Mouse (Mus musculus) embryonic facial prominence, embryonic 11.5 days (tissue): ENCODE results near the gene Gm45234. TPM values are rescaled to one million over a fixed set of nuclear protein-coding genes. Genes with fewer than 3 reads are reported as not detected.

Source experiments
- ATAC-seq: fragments of 200-750 bp; cut with Nextera tagmentation; replicated peaks from 2 replicates; pipeline ENCODE4 v1.8.0; 2017; ENCODE audit warnings: low read depth; ENCODE audit not compliant: insufficient number of reproducible peaks, low FRiP score, low TSS enrichment
- DNase-seq: peaks from one replicate; pipeline ENCODE4 v3.0.0-alpha.2; 2015; ENCODE audit warnings: low spot score
- H3K27ac ChIP-seq: fragments of 300-500 bp; sonication (generic); replicated peaks from 2 replicates; pipeline ENCODE4 v1.5.1; 2014; ENCODE audit warnings: mild to moderate bottlenecking, low read depth, low read length, control low read depth
- H3K27me3 ChIP-seq: fragments of 300-500 bp; sonication (generic); 2 replicates; pipeline ENCODE4 v1.6.1; 2014; ENCODE audit warnings: mild to moderate bottlenecking, low read length, moderate library complexity, mixed read lengths; ENCODE audit not compliant: control insufficient read depth, insufficient read depth
- H3K36me3 ChIP-seq: fragments of 300-500 bp; sonication (generic); replicated peaks from 2 replicates; pipeline ENCODE4 v1.6.1; 2014; ENCODE audit warnings: low read depth, mild to moderate bottlenecking, low read length, moderate library complexity, mixed read lengths; ENCODE audit not compliant: control insufficient read depth, insufficient read depth
- H3K4me1 ChIP-seq: fragments of 300-500 bp; sonication (generic); 2 replicates; pipeline ENCODE4 v1.6.1; 2014; ENCODE audit warnings: low read length, mixed read lengths; ENCODE audit not compliant: control insufficient read depth, insufficient read depth
- H3K4me2 ChIP-seq: fragments of 300-500 bp; sonication (generic); 2 replicates; pipeline ENCODE4 v1.6.1; 2014; ENCODE audit warnings: low read depth, mild to moderate bottlenecking, control low read depth, low read length, moderate library complexity
- H3K4me3 ChIP-seq: fragments of 300-500 bp; sonication (generic); 2 replicates; pipeline ENCODE4 v1.5.1; 2014; ENCODE audit warnings: low read depth, low read length, control low read depth
- H3K9ac ChIP-seq: fragments of 300-500 bp; sonication (generic); replicated peaks from 2 replicates; pipeline ENCODE4 v1.6.1; 2014; ENCODE audit warnings: mild to moderate bottlenecking, control low read depth, low read length
- H3K9me3 ChIP-seq: fragments of 300-500 bp; sonication (generic); replicated peaks from 2 replicates; pipeline ENCODE4 v1.6.1; 2016; ENCODE audit warnings: mild to moderate bottlenecking, low read length, inconsistent platforms, mixed read lengths; ENCODE audit not compliant: control insufficient read depth
- WGBS: fragments of 180-500 bp; shearing (Covaris S2); extraction: QIAGEN DNeasy Blood & Tissue Kit; methylation state at CpG from one replicate; pipeline ENCODE4 v1.1.7; 2014; 5-methylcytosine and 5-hydroxymethylcytosine counted together
- polyA plus RNA-seq: library from polyadenylated mRNA; unstranded; fragments of >200 nt; fragmentation: Nextera tagmentation; extraction: Ambion mirVana; gene quantifications from 2 replicates; pipeline ENCODE4 v1.2.1, GENCODE M21; 2014

Gene Gm45234
- polyA plus RNA-seq, 1 experiment from 2014 or later = not detected

DNA sequence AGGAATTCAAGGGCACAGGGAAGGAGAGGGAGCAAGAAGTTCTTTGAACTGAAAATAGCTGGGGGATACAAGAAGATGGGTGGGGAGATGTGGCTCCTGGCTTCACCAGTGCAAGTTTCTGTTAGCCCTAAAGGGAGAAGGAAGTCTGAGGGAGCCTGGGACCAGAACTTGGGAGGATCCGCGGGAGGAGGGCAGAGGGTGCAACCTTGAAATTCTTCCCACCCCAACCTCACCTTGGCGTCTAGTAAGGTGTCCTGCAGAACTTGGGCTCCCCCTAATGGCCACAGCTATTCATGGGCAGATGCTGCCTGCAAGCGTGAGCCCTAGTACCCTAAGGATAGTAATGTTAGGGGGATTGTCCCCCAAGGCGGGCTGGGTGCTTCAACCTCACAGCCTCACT is 3.4 kb upstream of the Gm45234 start:
- 1% methylated on average over 5 of the region's 5 CpGs for WGBS
- Histone ChIP-seq H3K36me3 (no peaks in the 10 kb centered on the region), H3K4me2 (peak overlapping the region; percentile 1; the same call in 1 of the 2 replicates), H3K4me1 (peaks cover 6% of the 10 kb centered on the region; the same call in 1 of the 2 replicates), H3K9me3 (no peaks in the 10 kb centered on the region), H3K9ac (peak overlapping the region; percentile 1), H3K27ac (peak overlapping the region; percentile 96; the same call in 1 of the 2 replicates), H3K4me3 (no peak overlapping the region), H3K27me3 (no peaks in the 10 kb centered on the region)
- DNase-seq (peak; percentile 89), ATAC-seq (no peak)

DNA sequence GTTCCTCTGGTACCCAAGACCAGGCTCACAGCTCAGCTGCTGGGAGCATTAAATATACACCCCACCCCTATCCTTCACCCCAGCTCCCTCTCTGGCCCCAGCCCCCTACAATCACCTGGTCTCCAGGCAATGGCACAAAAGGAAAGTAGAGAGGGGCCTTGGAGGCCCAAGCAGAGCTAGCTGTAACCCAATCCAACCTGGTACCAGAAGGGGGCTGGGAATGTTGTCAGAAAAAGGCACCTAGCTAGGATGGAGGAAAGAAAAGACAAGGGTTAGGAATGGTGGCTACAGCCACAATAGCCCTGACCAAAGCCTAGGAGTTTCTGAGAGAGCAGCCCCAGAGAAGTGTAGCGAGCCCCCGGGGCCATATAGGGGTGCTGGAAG is 3.0 kb upstream of the Gm45234 start:
- H3K4me2 ChIP-seq = peak overlapping the region; percentile 60
- no peak for DNase-seq
- H3K27ac ChIP-seq = peak overlapping the region; percentile 96
- no peak for ATAC-seq
- H3K4me3 ChIP-seq = no peak overlapping the region
- WGBS = 66% methylated on average over 2 of the region's 2 CpGs
- H3K9me3 ChIP-seq = no peaks in the 10 kb centered on the region
- H3K4me1 ChIP-seq = peaks cover 6% of the 10 kb centered on the region; the same call in 1 of the 2 replicates
- H3K36me3 ChIP-seq = no peaks in the 10 kb centered on the region
- peak overlapping the region; percentile 1 for H3K9ac ChIP-seq
- H3K27me3 ChIP-seq = no peaks in the 10 kb centered on the region

DNA sequence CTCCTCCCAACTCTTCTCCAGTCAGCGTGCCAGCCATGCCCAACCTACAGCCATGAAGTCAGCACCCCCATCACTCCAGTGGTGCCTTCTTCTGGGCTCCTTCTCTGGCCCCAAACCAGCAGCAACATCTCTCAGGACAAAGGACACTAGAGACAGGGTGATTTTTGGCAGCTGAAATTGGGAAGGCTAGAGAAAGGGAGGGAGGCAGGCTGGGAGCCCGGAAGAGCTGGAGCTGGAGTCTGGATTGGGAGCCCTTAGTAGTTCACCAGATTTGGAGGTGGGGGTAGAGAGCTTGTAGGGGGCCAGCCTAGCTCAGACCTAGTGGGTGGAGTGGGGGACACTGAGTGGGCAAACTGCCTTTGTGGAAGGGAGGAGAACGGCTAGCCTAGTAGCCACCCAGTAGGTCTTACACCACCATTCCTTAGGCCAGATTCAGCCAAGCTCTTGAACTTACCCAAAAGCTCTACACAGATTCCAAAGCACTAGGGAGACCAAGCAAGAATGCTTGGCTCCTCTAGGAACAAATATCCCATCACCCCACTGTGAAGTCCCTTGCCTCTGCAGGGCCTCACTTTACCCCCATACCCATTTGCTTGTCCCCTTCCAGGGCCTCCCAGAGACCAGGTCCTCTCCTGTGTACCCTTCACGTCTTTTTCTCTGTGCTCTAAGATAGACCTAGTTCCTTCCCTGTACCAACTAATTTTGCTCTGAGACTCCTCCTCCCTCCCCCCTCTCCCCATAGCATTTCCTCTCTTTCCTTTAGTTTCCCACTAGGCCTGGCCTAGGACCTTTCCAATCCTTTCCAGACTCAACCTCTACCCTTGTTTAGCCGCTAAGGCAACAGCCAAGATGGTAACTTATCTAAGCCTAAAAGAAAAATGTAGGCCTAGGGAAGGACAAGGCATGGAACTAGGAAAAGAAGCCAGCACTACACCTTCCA is 2.4 kb upstream of the Gm45234 start:
- Histone ChIP-seq H3K27ac (peak overlapping the region; percentile 96), H3K4me2 (peak overlapping the region; percentile 60), H3K36me3 (no peaks in the 10 kb centered on the region), H3K27me3 (no peaks in the 10 kb centered on the region), H3K9me3 (no peaks in the 10 kb centered on the region), H3K4me3 (peak overlapping the region; percentile 78), H3K9ac (peak overlapping the region; percentile 95), H3K4me1 (peaks cover 6% of the 10 kb centered on the region; the same call in 1 of the 2 replicates)
- WGBS = 22% methylated on average over 5 of the region's 5 CpGs
- ATAC-seq (no peak), DNase-seq (peak; percentile 66)

DNA sequence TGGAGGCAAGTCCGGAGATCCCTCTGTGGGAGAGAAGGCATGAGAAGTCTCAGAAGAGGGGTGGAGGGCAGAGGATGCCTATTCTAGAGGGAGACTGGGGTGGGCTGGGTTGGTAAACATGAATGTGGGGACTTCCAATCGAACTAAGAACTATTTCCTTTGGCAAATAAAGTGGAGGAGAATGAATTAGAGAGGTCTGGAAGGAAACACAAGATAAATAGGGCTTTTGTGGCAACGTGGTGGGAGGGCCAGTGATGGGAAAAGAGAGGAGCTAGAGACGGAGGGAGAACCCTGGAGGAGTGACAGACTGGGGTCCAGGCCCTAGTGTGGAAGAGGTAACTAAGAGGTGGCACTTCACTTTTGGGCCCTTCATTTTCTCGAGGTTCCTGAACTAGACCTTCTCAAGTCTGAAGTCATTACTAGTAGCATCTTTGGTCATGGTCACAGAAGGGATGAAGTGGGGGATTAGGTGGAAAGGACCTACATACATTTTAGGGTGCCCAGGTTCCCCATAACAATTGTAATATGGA is 1.6 kb upstream of the Gm45234 start:
- H3K27ac ChIP-seq = peak overlapping the region; percentile 96
- peaks cover 6% of the 10 kb centered on the region; the same call in 1 of the 2 replicates for H3K4me1 ChIP-seq
- no peaks in the 10 kb centered on the region for H3K27me3 ChIP-seq
- no peaks in the 10 kb centered on the region for H3K9me3 ChIP-seq
- WGBS = 5% methylated on average over 5 of the region's 5 CpGs
- peak overlapping the region; percentile 95 for H3K9ac ChIP-seq
- DNase-seq (no peak), ATAC-seq (no peak)
- peak overlapping the region; percentile 60 for H3K4me2 ChIP-seq
- H3K4me3 ChIP-seq = peak overlapping the region; percentile 78
- no peaks in the 10 kb centered on the region; the same call in 1 of the 2 replicates for H3K36me3 ChIP-seq

DNA sequence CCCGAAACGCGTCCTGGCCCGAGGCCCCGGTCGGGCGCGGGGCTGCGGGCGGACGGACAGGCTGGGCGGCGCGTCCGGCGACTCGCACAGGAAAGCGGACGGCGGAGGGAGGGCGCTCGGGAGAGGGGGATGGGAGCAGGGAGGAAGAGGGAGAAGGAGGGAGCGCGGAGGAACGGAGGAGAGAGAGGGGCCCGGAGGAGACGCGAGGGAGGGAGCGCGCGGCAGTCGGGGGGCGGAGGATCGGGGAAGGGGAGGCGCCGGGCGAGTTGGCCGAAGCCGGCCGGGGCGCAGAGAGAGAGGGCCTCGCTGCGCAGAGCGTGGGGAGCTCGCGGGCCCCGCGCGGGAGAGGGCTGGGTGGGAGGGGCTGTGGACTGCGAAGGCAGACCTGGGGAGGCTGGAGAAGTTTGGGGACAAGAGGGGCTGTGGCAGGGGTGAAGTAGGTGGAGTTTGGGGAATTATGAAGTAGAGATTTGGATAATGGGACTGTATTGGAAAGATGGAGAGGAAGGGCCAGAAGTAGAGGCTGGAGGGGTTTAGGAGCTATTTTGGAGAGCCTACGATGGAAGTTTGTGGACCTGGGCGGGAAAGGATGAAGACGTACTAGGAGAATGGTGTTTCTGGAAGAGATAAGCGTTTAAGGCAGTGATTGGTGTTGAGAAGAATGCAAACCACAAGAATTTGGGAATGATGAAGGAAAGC is 980 bp upstream of the Gm45234 start:
- ATAC-seq = peak; percentile 61
- under 1% methylated on average over 33 of the region's 54 CpGs for WGBS
- Histone ChIP-seq H3K4me1 (peaks cover 6% of the 10 kb centered on the region; the same call in 1 of the 2 replicates), H3K4me3 (peak overlapping the region; percentile 78), H3K9ac (peak overlapping the region; percentile 95), H3K27ac (peak overlapping the region; percentile 96), H3K9me3 (no peaks in the 10 kb centered on the region), H3K36me3 (no peaks in the 10 kb centered on the region; the same call in 1 of the 2 replicates), H3K4me2 (peak overlapping the region; percentile 60), H3K27me3 (no peaks in the 10 kb centered on the region)
- DNase-seq = peak; percentile 86

DNA sequence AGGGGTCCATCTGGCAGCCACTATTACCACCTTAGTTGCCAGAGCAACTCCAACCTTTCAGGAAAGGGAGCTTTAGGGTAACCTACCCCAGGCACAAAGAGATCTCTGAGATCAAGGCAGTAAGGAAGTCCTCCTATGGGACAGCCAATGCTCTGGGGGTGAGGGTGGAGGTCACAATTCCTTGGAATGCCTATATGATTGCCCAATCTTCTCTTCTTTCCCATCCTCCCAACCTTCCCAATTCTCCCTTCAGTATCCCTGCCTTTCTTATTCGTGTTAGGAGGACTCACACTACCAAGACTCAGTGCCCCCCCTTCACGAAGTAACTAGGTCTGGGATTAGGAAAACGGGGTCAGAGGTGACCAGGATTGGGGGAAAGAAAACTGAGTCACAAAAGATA is 515 bp downstream of the Gm45234 start:
- Histone ChIP-seq H3K36me3 (no peaks in the 10 kb centered on the region; the same call in 1 of the 2 replicates), H3K27me3 (no peaks in the 10 kb centered on the region), H3K4me1 (peaks cover 6% of the 10 kb centered on the region; the same call in 1 of the 2 replicates), H3K9ac (peak overlapping the region; percentile 95), H3K4me2 (peak overlapping the region; percentile 60), H3K9me3 (no peaks in the 10 kb centered on the region), H3K27ac (no peak overlapping the region), H3K4me3 (peak overlapping the region; percentile 78)
- DNase-seq (no peak), ATAC-seq (no peak)
- WGBS = 3% methylated on average over 3 of the region's 3 CpGs

- no peak for DNase-seq
- no peak overlapping the region for H3K27ac ChIP-seq
- no peak overlapping the region for H3K4me2 ChIP-seq
- H3K27me3 ChIP-seq = no peaks in the 10 kb centered on the region
- H3K36me3 ChIP-seq = no peaks in the 10 kb centered on the region; the same call in none of the 2 replicates
- H3K9me3 ChIP-seq = no peaks in the 10 kb centered on the region
- no peak overlapping the region for H3K9ac ChIP-seq
- no peak for ATAC-seq
- no peak overlapping the region for H3K4me3 ChIP-seq
- peaks cover 5% of the 10 kb centered on the region; the same call in 1 of the 2 replicates for H3K4me1 ChIP-seq
- 96% methylated on average over 2 of the region's 2 CpGs for WGBS
These were observed 2.0 kb downstream of the Gm45234 start for GRCm38 (mm10) chr6:124753861-124754260.
